Mouse (Mus musculus): ENCODE results near the gene Znrf4. TPM values are rescaled to one million over a fixed set of nuclear protein-coding genes. Genes with fewer than 3 reads are reported as not detected.

Znrf4 gene
- polyA plus RNA-seq (2014; fragmentation: Illumina TruSeq; extraction: RNeasy Lipid Tissue Mini Kit (QIAGEN cat#74804)) = not detected

GRCm38 (mm10) chr17:56512310-56512709, at the start of gene Znrf4:
TSS of gene Znrf4 (minus strand) at chr17:56512431.

GRCm38 (mm10) chr17:56554122-56554551, 41.9 kb upstream of the Znrf4 start, which contains the start of gene Gm20219:
TSS of gene Gm20219 (minus strand) at chr17:56554387.

GRCm38 (mm10) chr17:56476402-56476752, 35.9 kb downstream of the Znrf4 start, which contains the start of gene Ptprs:
TSS of gene Ptprs (minus strand) at chr17:56476483.

Other genes with a start within 250 kb of the Znrf4 start
- gene Ticam1, start 235.6 kb downstream of the Znrf4 start, polyA plus RNA-seq (2014; fragmentation: Illumina TruSeq; extraction: RNeasy Lipid Tissue Mini Kit (QIAGEN cat#74804)) = 0.20 TPM
- gene Plin3, start 219.6 kb downstream of the Znrf4 start, polyA plus RNA-seq (2014; fragmentation: Illumina TruSeq; extraction: RNeasy Lipid Tissue Mini Kit (QIAGEN cat#74804)) = 22.7 TPM
- gene Arrdc5, start 212.1 kb downstream of the Znrf4 start, polyA plus RNA-seq (2014; fragmentation: Illumina TruSeq; extraction: RNeasy Lipid Tissue Mini Kit (QIAGEN cat#74804)) = not detected
- 26.4 TPM for gene Uhrf1, start 209.1 kb downstream of the Znrf4 start, polyA plus RNA-seq (2014; fragmentation: Illumina TruSeq; extraction: RNeasy Lipid Tissue Mini Kit (QIAGEN cat#74804))
- gene Kdm4b, start 186.4 kb downstream of the Znrf4 start, polyA plus RNA-seq (2014; fragmentation: Illumina TruSeq; extraction: RNeasy Lipid Tissue Mini Kit (QIAGEN cat#74804)) = 1.2 TPM
- gene Ptprs, start 35.9 kb downstream of the Znrf4 start, polyA plus RNA-seq (2014; fragmentation: Illumina TruSeq; extraction: RNeasy Lipid Tissue Mini Kit (QIAGEN cat#74804)) = 1.1 TPM
- 0.37 TPM for gene Gm20219, start 42.0 kb upstream of the Znrf4 start, polyA plus RNA-seq (2014; fragmentation: Illumina TruSeq; extraction: RNeasy Lipid Tissue Mini Kit (QIAGEN cat#74804))
- 27.3 TPM for gene Safb2, start 72.2 kb upstream of the Znrf4 start, polyA plus RNA-seq (2014; fragmentation: Illumina TruSeq; extraction: RNeasy Lipid Tissue Mini Kit (QIAGEN cat#74804))
- 16.4 TPM for gene Safb, start 72.4 kb upstream of the Znrf4 start, polyA plus RNA-seq (2014; fragmentation: Illumina TruSeq; extraction: RNeasy Lipid Tissue Mini Kit (QIAGEN cat#74804))
- 2.6 TPM for gene 2410015M20Rik, start 97.3 kb upstream of the Znrf4 start, polyA plus RNA-seq (2014; fragmentation: Illumina TruSeq; extraction: RNeasy Lipid Tissue Mini Kit (QIAGEN cat#74804))
- not detected for gene Rpl36, start 101.0 kb upstream of the Znrf4 start, polyA plus RNA-seq (2014; fragmentation: Illumina TruSeq; extraction: RNeasy Lipid Tissue Mini Kit (QIAGEN cat#74804))
- 6.8 TPM for gene Lonp1, start 114.5 kb upstream of the Znrf4 start, polyA plus RNA-seq (2014; fragmentation: Illumina TruSeq; extraction: RNeasy Lipid Tissue Mini Kit (QIAGEN cat#74804))
- 0.46 TPM for gene Catsperd, start 115.7 kb upstream of the Znrf4 start, polyA plus RNA-seq (2014; fragmentation: Illumina TruSeq; extraction: RNeasy Lipid Tissue Mini Kit (QIAGEN cat#74804))
- gene Ranbp3, start 160.9 kb upstream of the Znrf4 start, polyA plus RNA-seq (2014; fragmentation: Illumina TruSeq; extraction: RNeasy Lipid Tissue Mini Kit (QIAGEN cat#74804)) = 0.80 TPM
- gene Ndufa11, start 205.3 kb upstream of the Znrf4 start, polyA plus RNA-seq (2014; fragmentation: Illumina TruSeq; extraction: RNeasy Lipid Tissue Mini Kit (QIAGEN cat#74804)) = not detected
- gene Vmac, start 205.6 kb upstream of the Znrf4 start, polyA plus RNA-seq (2014; fragmentation: Illumina TruSeq; extraction: RNeasy Lipid Tissue Mini Kit (QIAGEN cat#74804)) = 16.3 TPM
- gene Nrtn, start 245.1 kb upstream of the Znrf4 start, polyA plus RNA-seq (2014; fragmentation: Illumina TruSeq; extraction: RNeasy Lipid Tissue Mini Kit (QIAGEN cat#74804)) = not detected

Measured in ovary, adult 10 weeks (tissue).